Mouse (Mus musculus) midbrain, embryonic 10.5 days (tissue): ENCODE measurements at regions not wholly inside any gene's neighbourhood (a gene's known extent, or its start where the extent isn't known, plus 50 kb on each side); places are given as distances from the start of the nearest gene placed in this dataset.

Experiments
- DNase-seq: peaks from one replicate; pipeline ENCODE4 v3.0.0-alpha.2; 2017; ENCODE audit warnings: low spot score
- H3K27ac ChIP-seq: fragments of 300-500 bp; sonication (generic); replicated peaks from 2 replicates; pipeline ENCODE4 v1.5.1; 2016; ENCODE audit warnings: mild to moderate bottlenecking
- H3K27me3 ChIP-seq: fragments of 300-500 bp; sonication (generic); 2 replicates; pipeline ENCODE4 v1.6.1; 2016; ENCODE audit warnings: low read depth, mild to moderate bottlenecking; ENCODE audit not compliant: poor library complexity, severe bottlenecking
- H3K36me3 ChIP-seq: fragments of 300-500 bp; sonication (generic); 2 replicates; pipeline ENCODE4 v1.6.1; 2016; ENCODE audit warnings: mild to moderate bottlenecking, moderate library complexity
- H3K4me1 ChIP-seq: fragments of 300-500 bp; sonication (generic); 2 replicates; pipeline ENCODE4 v1.6.1; 2016
- H3K4me3 ChIP-seq: fragments of 300-500 bp; sonication (generic); 2 replicates; pipeline ENCODE4 v1.5.1; 2016; ENCODE audit warnings: mild to moderate bottlenecking, moderate library complexity
- H3K9me3 ChIP-seq: fragments of 300-500 bp; sonication (generic); replicated peaks from 2 replicates; pipeline ENCODE4 v1.6.1; 2016; ENCODE audit warnings: mild to moderate bottlenecking
- WGBS: fragments of 180-500 bp; shearing (Covaris S2); methylation state at CpG from one replicate; pipeline ENCODE4 v1.1.7; 2016; 5-methylcytosine and 5-hydroxymethylcytosine counted together

DNA sequence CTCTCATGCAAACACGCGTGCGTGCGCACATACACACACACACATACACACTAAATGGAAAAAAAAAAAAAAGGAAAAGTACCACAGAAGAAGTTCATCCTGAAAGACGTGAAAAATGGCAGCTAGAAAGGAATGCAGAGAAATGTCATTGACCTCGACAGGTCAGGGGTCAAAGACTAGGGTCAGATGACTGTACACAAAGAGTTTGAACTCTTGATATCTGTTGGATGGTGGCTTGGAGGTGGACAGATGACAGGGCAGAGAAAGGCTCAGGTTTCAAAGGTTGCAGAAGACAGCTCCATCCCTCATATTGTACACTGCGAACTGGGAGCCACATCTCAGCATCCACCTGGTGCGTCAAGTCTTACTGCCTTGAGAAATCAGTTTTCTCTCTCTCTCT lies 112.5 kb downstream of the Cd83 start:
- Histone ChIP-seq H3K27ac (no peak overlapping the region), H3K27me3 (0 out of 2 replicates have a peak, but pooled peaks cover 11% of the 10 kb centered on the region), H3K4me3 (no peak overlapping the region), H3K9me3 (no peaks in the 10 kb centered on the region), H3K36me3 (no peaks in the 10 kb centered on the region), H3K4me1 (peaks cover 11% of the 10 kb centered on the region)
- no peak for DNase-seq
- 85% methylated on average over 8 of the region's 8 CpGs for WGBS

DNA sequence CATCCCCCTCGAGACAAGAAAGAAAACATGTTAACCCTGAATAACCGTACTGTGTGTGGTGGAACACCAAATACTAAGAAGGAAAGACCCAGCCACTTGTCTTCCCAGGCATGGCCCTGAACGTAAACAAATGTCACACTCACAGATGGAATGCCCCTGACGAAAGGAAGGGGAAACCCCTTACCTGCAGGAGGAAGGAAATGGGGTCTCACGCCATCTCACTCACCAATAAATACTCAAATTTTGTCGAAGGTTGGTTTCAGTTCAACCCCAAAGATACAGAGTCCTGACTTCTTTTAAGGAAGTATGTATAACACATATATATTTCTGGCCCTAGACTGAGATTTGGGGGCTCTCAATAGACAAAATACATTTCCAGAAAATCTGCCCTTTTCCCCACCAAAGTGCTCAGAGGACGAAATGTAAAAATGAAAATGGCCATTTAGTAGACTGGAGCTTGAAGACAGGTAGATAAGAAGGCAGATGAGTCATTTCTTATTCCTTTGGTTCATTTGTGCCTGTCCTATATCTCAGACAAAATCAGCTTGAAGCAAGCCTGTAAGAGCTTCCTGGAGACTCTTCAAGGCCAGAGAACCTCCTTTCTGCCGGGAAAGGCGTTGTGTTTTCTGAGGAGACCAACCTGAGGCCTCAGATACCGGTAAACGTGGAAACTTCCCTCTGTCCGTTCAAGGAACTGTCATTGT lies 114.1 kb downstream of the Cd83 start:
- Histone ChIP-seq H3K27ac (no peak overlapping the region), H3K36me3 (no peaks in the 10 kb centered on the region), H3K4me1 (peaks cover 5% of the 10 kb centered on the region), H3K4me3 (no peak overlapping the region), H3K27me3 (peaks cover 19% of the 10 kb centered on the region), H3K9me3 (no peaks in the 10 kb centered on the region)
- no peak for DNase-seq
- WGBS, result 86% methylated on average over 12 of the region's 12 CpGs

DNA sequence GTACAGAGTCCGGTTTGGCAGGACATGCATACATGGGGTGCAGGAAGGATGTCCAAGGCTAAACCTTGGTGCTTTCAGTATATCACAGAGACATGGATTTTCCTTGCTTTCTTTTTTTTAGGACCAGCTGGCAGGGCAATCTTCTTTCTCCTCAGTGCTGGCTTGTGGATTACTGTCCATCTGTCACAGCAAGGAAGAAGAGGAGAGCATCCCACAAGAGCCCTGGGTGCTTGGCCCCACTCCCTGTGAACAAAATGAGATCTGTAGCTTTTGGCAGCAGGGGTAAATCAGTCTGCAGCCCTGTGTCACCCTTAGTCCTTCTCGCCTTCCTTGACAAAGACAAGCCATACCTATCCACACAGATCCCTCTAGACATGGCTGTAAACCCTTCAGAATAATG lies 115.5 kb downstream of the Cd83 start:
- peaks cover 15% of the 10 kb centered on the region for H3K4me1 ChIP-seq
- no peak for DNase-seq
- 88% methylated on average over 2 of the region's 2 CpGs for WGBS
- no peaks in the 10 kb centered on the region for H3K36me3 ChIP-seq
- no peak overlapping the region for H3K4me3 ChIP-seq
- H3K27ac ChIP-seq, result no peak overlapping the region
- H3K27me3 ChIP-seq, result peaks cover 26% of the 10 kb centered on the region
- no peaks in the 10 kb centered on the region for H3K9me3 ChIP-seq

DNA sequence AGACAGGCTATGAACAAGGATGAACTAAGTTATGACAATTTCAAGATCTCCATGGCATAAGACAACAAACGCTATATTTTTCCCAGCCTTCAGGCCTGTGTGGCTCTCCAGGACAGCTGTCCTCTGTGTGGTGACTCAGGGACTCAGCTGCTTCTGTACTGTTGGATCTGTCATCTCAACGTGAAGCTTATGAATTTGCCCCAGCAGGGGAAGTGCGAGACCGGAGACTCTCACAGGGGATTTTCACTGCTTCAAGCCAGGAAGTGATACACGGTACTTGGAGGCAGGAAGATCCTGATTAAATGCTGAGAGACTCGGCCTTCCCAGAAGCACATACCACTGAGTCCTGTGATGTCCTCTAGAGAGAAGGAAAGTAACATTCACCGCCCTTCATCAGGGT lies 116.2 kb downstream of the Cd83 start:
- no peak overlapping the region for H3K27ac ChIP-seq
- no peaks in the 10 kb centered on the region for H3K9me3 ChIP-seq
- no peak for DNase-seq
- 78% methylated on average over 7 of the region's 7 CpGs for WGBS
- peaks cover 32% of the 10 kb centered on the region for H3K27me3 ChIP-seq
- no peaks in the 10 kb centered on the region for H3K36me3 ChIP-seq
- H3K4me1 ChIP-seq, result peaks cover 15% of the 10 kb centered on the region
- H3K4me3 ChIP-seq, result no peak overlapping the region

DNA sequence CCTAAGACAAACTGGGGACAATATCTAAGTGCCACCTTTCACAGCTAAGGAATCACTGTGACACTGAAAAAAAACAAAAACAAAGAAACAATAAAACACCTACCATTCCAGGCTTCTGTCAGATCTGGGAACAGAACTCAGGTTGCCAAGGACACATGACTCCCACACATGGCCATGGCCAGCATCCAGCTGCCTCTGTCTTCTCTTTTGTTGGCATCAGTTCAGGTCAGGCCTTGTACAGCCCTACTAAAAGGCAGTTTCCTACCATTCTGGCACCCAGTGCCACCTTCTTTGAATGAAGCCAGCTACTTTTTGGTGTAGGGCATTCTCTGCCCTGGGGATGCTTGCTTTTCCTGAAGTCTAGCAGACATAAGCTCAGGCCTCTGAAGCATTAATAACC lies 118.8 kb downstream of the Cd83 start:
- no peak overlapping the region for H3K27ac ChIP-seq
- no peak overlapping the region for H3K4me3 ChIP-seq
- no peaks in the 10 kb centered on the region for H3K9me3 ChIP-seq
- H3K4me1 ChIP-seq, result peaks cover 35% of the 10 kb centered on the region
- no peak for DNase-seq
- peaks cover 58% of the 10 kb centered on the region for H3K27me3 ChIP-seq
- no peaks in the 10 kb centered on the region for H3K36me3 ChIP-seq

DNA sequence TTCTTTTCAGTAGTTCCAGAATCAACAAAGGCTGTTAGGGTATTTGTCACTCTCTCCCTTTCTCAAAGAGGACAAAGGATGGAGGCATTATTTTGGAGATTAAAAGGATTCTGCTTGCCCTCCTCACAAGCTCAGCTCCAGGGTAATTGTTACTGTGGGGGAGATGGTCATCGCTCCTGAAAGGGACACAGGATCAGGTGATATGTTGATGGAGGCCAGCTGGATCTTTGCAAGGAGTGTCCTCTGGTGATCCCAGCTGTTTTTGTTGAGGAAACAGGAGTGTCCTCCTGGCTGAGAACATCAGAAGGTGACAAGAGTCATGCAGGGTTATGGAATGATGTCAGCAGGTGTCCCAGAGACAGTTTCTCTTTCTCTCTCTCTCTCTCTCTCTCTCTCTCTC lies 119.7 kb downstream of the Cd83 start:
- WGBS, result 19% methylated on average over 1 of the region's 1 CpGs
- no peak for DNase-seq
- Histone ChIP-seq H3K4me3 (no peak overlapping the region), H3K4me1 (peaks cover 44% of the 10 kb centered on the region), H3K27me3 (peaks cover 67% of the 10 kb centered on the region), H3K9me3 (no peaks in the 10 kb centered on the region), H3K36me3 (no peaks in the 10 kb centered on the region), H3K27ac (no peak overlapping the region; the same call in 1 of the 2 replicates)

DNA sequence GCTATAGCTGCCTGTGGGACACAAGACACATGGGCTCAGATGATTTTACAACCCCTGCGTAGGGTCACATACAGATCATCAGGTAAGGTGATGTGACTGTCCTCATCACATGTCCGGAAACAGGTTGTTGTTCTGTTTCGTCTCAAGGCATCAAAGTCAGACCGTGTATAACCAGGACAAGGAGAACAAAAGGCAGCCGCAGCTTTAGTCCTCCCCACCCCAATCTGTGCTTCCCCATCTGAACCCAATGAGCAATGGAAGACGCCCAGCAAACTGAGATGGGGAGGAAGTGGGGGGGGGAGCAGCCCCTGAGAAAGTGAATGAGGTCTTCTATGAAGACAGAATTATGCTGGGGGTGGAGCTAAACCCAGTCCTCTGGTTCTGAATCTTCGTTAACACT lies 121.7 kb downstream of the Cd83 start:
- H3K4me1 ChIP-seq, result peaks cover 63% of the 10 kb centered on the region
- H3K27me3 ChIP-seq, result peaks cover 77% of the 10 kb centered on the region
- H3K36me3 ChIP-seq, result no peaks in the 10 kb centered on the region
- no peak overlapping the region for H3K4me3 ChIP-seq
- DNase-seq, result no peak
- H3K27ac ChIP-seq, result no peak overlapping the region
- WGBS, result 83% methylated on average over 7 of the region's 7 CpGs
- H3K9me3 ChIP-seq, result no peaks in the 10 kb centered on the region

DNA sequence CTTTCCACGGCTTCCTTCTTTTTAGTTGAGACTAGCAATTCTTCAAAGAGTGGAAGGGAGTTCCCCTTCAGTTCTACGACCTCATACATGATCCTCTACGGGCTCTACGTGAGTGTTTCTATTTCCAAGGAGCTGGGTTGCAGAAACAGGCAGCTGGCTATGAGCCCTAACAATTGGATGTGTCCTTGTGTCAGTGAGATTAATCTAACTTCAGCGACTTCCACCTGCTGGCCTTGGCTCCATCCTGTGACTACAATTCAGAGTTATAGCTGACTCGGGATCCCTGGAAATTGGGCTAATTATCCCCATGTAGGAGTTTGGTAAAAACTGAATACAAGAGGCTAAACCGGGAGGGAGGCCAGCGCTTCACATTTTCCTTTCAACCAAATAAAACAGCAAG lies 122.8 kb downstream of the Cd83 start:
- H3K9me3 ChIP-seq, result no peaks in the 10 kb centered on the region
- peaks cover 82% of the 10 kb centered on the region for H3K27me3 ChIP-seq
- H3K27ac ChIP-seq, result no peak overlapping the region
- H3K4me3 ChIP-seq, result no peak overlapping the region
- H3K4me1 ChIP-seq, result peaks cover 63% of the 10 kb centered on the region
- WGBS, result 77% methylated on average over 8 of the region's 8 CpGs
- no peak for DNase-seq
- H3K36me3 ChIP-seq, result no peaks in the 10 kb centered on the region

DNA sequence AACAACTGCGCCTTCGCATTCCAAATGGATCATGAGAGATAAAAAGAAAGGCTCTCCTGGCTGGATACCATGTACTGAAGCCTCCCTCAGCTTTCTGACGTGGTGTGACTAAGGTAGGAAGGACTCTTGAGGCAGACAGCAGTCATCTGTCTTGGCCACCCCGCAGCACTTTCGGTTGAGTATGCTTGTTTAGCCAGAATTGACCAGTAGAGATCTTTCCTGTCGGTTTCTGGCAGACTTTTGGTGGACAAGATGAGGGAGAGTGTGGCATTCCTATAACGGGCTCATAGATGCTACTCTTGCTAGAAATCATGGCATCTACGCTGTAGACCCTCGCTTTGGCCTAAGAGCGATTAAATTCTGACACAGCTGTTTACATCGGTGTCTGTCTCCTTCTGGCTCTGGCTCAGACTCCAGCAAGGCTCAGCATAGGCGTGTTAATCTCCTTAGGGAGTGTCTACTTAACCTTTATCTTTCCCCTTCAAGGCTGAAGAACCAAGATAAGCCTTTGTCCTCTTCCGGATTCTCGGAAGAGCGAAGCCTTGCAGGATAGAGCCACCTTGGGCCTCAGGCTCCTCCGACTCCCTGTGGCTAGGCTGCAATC lies 123.6 kb downstream of the Cd83 start:
- 0 out of 2 replicates have a peak overlapping the region, but pooled peaks have one; percentile 13 for H3K27ac ChIP-seq
- H3K4me1 ChIP-seq, result peaks cover 63% of the 10 kb centered on the region
- H3K27me3 ChIP-seq, result peaks cover 81% of the 10 kb centered on the region
- H3K4me3 ChIP-seq, result no peak overlapping the region
- H3K9me3 ChIP-seq, result no peaks in the 10 kb centered on the region
- H3K36me3 ChIP-seq, result no peaks in the 10 kb centered on the region
- DNase-seq, result no peak
- 42% methylated on average over 16 of the region's 16 CpGs for whole genome bisulfite sequencing

DNA sequence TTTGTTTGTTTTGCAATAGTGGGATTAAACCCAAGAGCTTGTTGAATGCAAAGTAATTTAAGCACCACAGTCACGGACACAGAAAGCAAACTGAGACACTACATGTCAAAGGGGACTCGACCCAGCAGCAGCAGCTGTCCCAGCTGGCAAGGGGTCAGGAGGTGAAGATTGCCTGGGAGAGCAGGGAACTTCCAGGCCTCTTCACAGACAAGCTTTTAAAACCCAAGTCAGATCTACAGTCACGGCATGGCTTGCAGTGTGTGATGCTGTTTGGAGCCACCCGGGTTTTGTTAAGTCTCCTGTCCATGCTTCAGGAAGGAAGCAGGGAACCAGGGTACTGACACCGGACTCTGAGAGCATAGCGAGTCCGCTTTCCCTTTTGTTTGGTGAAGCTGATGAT lies 125.4 kb downstream of the Cd83 start:
- no peaks in the 10 kb centered on the region for H3K36me3 ChIP-seq
- H3K27me3 ChIP-seq, result peaks cover 69% of the 10 kb centered on the region
- no peak overlapping the region for H3K4me3 ChIP-seq
- no peaks in the 10 kb centered on the region for H3K9me3 ChIP-seq
- DNase-seq, result peak; percentile 59
- WGBS, result 35% methylated on average over 7 of the region's 7 CpGs
- H3K27ac ChIP-seq, result no peak overlapping the region
- peaks cover 52% of the 10 kb centered on the region for H3K4me1 ChIP-seq

DNA sequence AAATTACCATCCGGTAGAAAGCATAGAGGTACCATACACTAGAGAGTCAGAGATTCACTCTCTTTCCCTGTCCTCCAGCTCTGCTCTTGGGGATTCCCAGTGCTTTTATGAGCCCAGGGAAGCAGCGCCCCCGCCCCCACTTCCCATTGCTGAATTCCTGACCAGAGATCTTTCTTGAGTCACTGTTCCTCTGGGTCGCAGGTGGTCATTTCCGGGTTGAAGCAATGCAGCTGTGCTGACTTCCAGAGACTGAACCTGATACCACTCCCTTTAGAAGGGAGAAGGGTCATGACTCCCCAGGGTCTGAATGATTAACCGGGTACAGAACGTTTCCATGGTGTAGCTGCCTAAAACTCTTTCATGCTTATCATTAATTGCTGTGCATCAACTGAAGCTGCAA lies 128.9 kb downstream of the Cd83 start:
- Histone ChIP-seq H3K36me3 (no peaks in the 10 kb centered on the region), H3K27me3 (peaks cover 34% of the 10 kb centered on the region), H3K4me3 (no peak overlapping the region), H3K9me3 (no peaks in the 10 kb centered on the region), H3K27ac (no peak overlapping the region), H3K4me1 (peaks cover 27% of the 10 kb centered on the region)
- DNase-seq, result no peak
- 57% methylated on average over 7 of the region's 7 CpGs for WGBS

DNA sequence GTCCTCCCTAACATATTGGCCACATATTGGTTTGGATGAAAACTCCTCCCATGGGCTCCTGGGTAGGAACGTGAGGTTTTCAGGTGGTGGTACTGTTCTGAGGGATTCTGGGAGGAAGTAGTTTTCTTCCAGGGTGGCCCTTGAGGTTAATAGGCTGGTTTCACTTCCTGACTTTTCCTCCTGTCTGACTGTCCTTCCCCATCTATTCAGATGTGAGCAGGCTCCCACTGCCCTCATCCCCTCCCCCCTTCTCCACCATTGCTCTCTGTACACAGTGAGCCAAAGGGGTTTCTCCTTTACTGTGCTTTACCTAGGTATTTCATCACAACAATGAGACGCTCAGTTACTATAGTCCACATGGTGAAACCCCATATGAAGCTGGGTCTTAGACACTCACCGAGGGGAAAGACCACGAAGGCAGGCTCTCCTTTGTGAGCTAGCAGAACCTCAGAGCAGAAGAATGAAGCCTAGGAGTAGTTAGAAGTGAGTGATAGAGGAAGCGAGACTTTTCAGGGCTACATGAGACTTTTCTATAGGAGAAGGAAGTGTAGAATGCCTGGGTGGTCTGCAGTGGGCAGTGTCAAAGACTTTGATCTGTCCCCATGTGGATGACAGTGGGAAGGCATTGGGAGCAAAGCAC lies 135.3 kb downstream of the Cd83 start:
- H3K27me3 ChIP-seq, result no peaks in the 10 kb centered on the region
- no peak for DNase-seq
- H3K4me1 ChIP-seq, result no peaks in the 10 kb centered on the region
- no peaks in the 10 kb centered on the region for H3K9me3 ChIP-seq
- 83% methylated on average over 5 of the region's 5 CpGs for WGBS
- H3K36me3 ChIP-seq, result no peaks in the 10 kb centered on the region
- H3K4me3 ChIP-seq, result no peak overlapping the region
- H3K27ac ChIP-seq, result no peak overlapping the region
